Mouse (Mus musculus) heart, embryonic 14.5 days (tissue): ENCODE measurements around the gene Slc4a1ap. TPM values are rescaled to one million over a fixed set of nuclear protein-coding genes. Genes with fewer than 3 reads are reported as not detected.
A peak's percentile ranks its signal among the peaks of the same experiment; 100 is the strongest.

Experiments used
- ATAC-seq: fragments of 200-750 bp; cut with Nextera tagmentation; 2 replicates; pipeline ENCODE4 v1.8.0; 2017; ENCODE audit warnings: low read depth, moderate TSS enrichment; ENCODE audit not compliant: insufficient number of reproducible peaks, insufficient read depth, low FRiP score
- H3K27ac ChIP-seq, 2 experiments: fragments of 200-500 bp in 1 of 2; fragments of 300-500 bp in 1 of 2; sonication (generic) in 1 of 2; replicated peaks in 1 of 2; 2 replicates each; pipeline ENCODE4 v1.5.1; 2012 to 2014; ENCODE audit warnings: low read depth in 2 of 2, low read length in 2 of 2, control low read depth in 1 of 2, mild to moderate bottlenecking in 1 of 2, mixed read lengths in 1 of 2; ENCODE audit not compliant: control insufficient read depth in 1 of 2, insufficient read depth in 1 of 2
- H3K27me3 ChIP-seq: fragments of 300-500 bp; sonication (generic); 2 replicates; pipeline ENCODE4 v1.6.1; 2014; ENCODE audit warnings: mild to moderate bottlenecking, low read length, control low read depth; ENCODE audit not compliant: control insufficient read depth, insufficient read depth
- H3K36me3 ChIP-seq: fragments of 300-500 bp; sonication (generic); 2 replicates; pipeline ENCODE4 v1.6.1; 2014; ENCODE audit warnings: mild to moderate bottlenecking, control low read depth, low read length, mixed read lengths; ENCODE audit not compliant: control insufficient read depth, insufficient read depth
- H3K4me1 ChIP-seq, 2 experiments: fragments of 200-500 bp in 1 of 2; fragments of 300-500 bp in 1 of 2; sonication (generic) in 1 of 2; 2 replicates each; pipeline ENCODE4 v1.6.1; 2012 to 2014; ENCODE audit warnings: low read length in 2 of 2, control low read depth in 1 of 2, mixed read lengths in 1 of 2; ENCODE audit not compliant: control insufficient read depth in 2 of 2, insufficient read depth in 2 of 2
- H3K4me2 ChIP-seq: fragments of 300-500 bp; sonication (generic); 2 replicates; pipeline ENCODE4 v1.6.1; 2014; ENCODE audit warnings: mild to moderate bottlenecking, low read length
- H3K4me3 ChIP-seq, 2 experiments: fragments of 200-500 bp in 1 of 2; fragments of 300-500 bp in 1 of 2; sonication (generic) in 1 of 2; 2 replicates each; pipeline ENCODE4 v1.5.1; 2012 to 2014; ENCODE audit warnings: low read length in 2 of 2, mild to moderate bottlenecking in 2 of 2, control low read depth in 1 of 2, low read depth in 1 of 2, moderate library complexity in 1 of 2; ENCODE audit not compliant: control insufficient read depth in 1 of 2, insufficient read depth in 1 of 2
- H3K9ac ChIP-seq: fragments of 300-500 bp; sonication (generic); 2 replicates; pipeline ENCODE4 v1.6.1; 2014; ENCODE audit warnings: mild to moderate bottlenecking, low read length
- H3K9me3 ChIP-seq: fragments of 300-500 bp; sonication (generic); 2 replicates; pipeline ENCODE4 v1.6.1; 2016; ENCODE audit warnings: low read length, control low read depth; ENCODE audit not compliant: control insufficient read depth
- WGBS: fragments of 180-500 bp; shearing (Covaris S2); extraction: QIAGEN DNeasy Blood & Tissue Kit; methylation state at CpG from one replicate; pipeline ENCODE4 v1.1.7; 2014; 5-methylcytosine and 5-hydroxymethylcytosine counted together
- polyA plus RNA-seq: library from polyadenylated mRNA; unstranded; fragments of >200 nt; fragmentation: Nextera tagmentation; extraction: Ambion mirVana; gene quantifications from 2 replicates; pipeline ENCODE4 v1.2.1, GENCODE M21; 2014

The Slc4a1ap gene
- polyA plus RNA-seq, 1 experiment from 2014 or later, result 17.6 TPM

- no peak overlapping the region for H3K4me3 ChIP-seq
- ATAC-seq, result no peak
- H3K27me3 ChIP-seq, result no peaks in the 10 kb centered on the region
- WGBS, result 98% methylated on average over 2 of the region's 2 CpGs
- no peak overlapping the region for H3K4me2 ChIP-seq
- H3K27ac ChIP-seq, result no peak overlapping the region
- peaks cover 20 to 23% of the 10 kb centered on the region in 2 experiments for H3K4me1 ChIP-seq
- H3K9me3 ChIP-seq, result no peaks in the 10 kb centered on the region
- H3K9ac ChIP-seq, result no peak overlapping the region
- H3K36me3 ChIP-seq, result peaks cover 39% of the 10 kb centered on the region
Observed at GRCm38 (mm10) chr5:31560352-31560751, 33.6 kb downstream of the Slc4a1ap start.

GRCm38 (mm10) chr5:31562036-31562666 lies 35.4 kb downstream of the Slc4a1ap start:
- peaks cover 25% of the 10 kb centered on the region for H3K36me3 ChIP-seq
- H3K4me1 ChIP-seq, result peaks cover 21 to 24% of the 10 kb centered on the region in 2 experiments
- no peak overlapping the region for H3K4me3 ChIP-seq
- H3K9me3 ChIP-seq, result no peaks in the 10 kb centered on the region
- H3K9ac ChIP-seq, result no peak overlapping the region
- ATAC-seq, result no peak
- H3K4me2 ChIP-seq, result no peak overlapping the region
- H3K27me3 ChIP-seq, result no peaks in the 10 kb centered on the region
- 65% methylated on average over 7 of the region's 7 CpGs for WGBS
- H3K27ac ChIP-seq, result peak overlapping the region; percentile 59 to 61; a peak in 3 of 4 replicates

- H3K9ac ChIP-seq, result 0 out of 2 replicates have a peak overlapping the region, but pooled peaks have one; percentile 44
- no peak for ATAC-seq
- no peaks in the 10 kb centered on the region for H3K27me3 ChIP-seq
- WGBS, result 3% methylated on average over 6 of the region's 6 CpGs
- peaks cover 24 to 35% of the 10 kb centered on the region in 2 experiments for H3K4me1 ChIP-seq
- peak overlapping the region in 1 of 2 experiments; percentile 72; a peak in 1 of 4 replicates for H3K27ac ChIP-seq
- peaks cover 15% of the 10 kb centered on the region; the same call in 1 of the 2 replicates for H3K36me3 ChIP-seq
- H3K4me2 ChIP-seq, result peak overlapping the region; percentile 27; the same call in 1 of the 2 replicates
- H3K9me3 ChIP-seq, result no peaks in the 10 kb centered on the region
- no peak overlapping the region for H3K4me3 ChIP-seq
Observed at GRCm38 (mm10) chr5:31563496-31563895, 36.7 kb downstream of the Slc4a1ap start.

GRCm38 (mm10) chr5:31563905-31564304 lies 37.1 kb downstream of the Slc4a1ap start:
- H3K4me1 ChIP-seq, result peaks cover 28 to 39% of the 10 kb centered on the region in 2 experiments
- no peaks in the 10 kb centered on the region for H3K9me3 ChIP-seq
- H3K27me3 ChIP-seq, result no peaks in the 10 kb centered on the region
- no peak overlapping the region for H3K4me3 ChIP-seq
- peak overlapping the region; percentile 44 for H3K9ac ChIP-seq
- peaks cover 15% of the 10 kb centered on the region; the same call in 1 of the 2 replicates for H3K36me3 ChIP-seq
- no peak for ATAC-seq
- H3K27ac ChIP-seq, result peak overlapping the region in 1 of 2 experiments; percentile 72; a peak in 1 of 4 replicates
- 35% methylated on average over 7 of the region's 7 CpGs for WGBS
- peak overlapping the region; percentile 27; the same call in 1 of the 2 replicates for H3K4me2 ChIP-seq

GRCm38 (mm10) chr5:31564976-31565375 lies 38.2 kb downstream of the Slc4a1ap start:
- peaks cover 30 to 47% of the 10 kb centered on the region in 2 experiments for H3K4me1 ChIP-seq
- H3K36me3 ChIP-seq, result peaks cover 9% of the 10 kb centered on the region; the same call in 1 of the 2 replicates
- WGBS, result 34% methylated on average over 4 of the region's 4 CpGs
- H3K27me3 ChIP-seq, result no peaks in the 10 kb centered on the region
- H3K9ac ChIP-seq, result no peak overlapping the region; the same call in 1 of the 2 replicates
- H3K9me3 ChIP-seq, result no peaks in the 10 kb centered on the region
- no peak overlapping the region for H3K4me3 ChIP-seq
- H3K4me2 ChIP-seq, result no peak overlapping the region
- peak overlapping the region; percentile 18 to 72 for H3K27ac ChIP-seq
- peak; percentile 45; the same call in 1 of the 2 replicates for ATAC-seq

- Histone ChIP-seq H3K4me2 (no peak overlapping the region), H3K27me3 (no peaks in the 10 kb centered on the region), H3K4me3 (no peak overlapping the region), H3K4me1 (peaks cover 37 to 55% of the 10 kb centered on the region in 2 experiments), H3K27ac (no peak overlapping the region), H3K9ac (no peak overlapping the region), H3K36me3 (peaks cover 3% of the 10 kb centered on the region; the same call in 1 of the 2 replicates), H3K9me3 (no peaks in the 10 kb centered on the region)
- ATAC-seq, result no peak
- 90% methylated on average over 7 of the region's 7 CpGs for WGBS
Observed at GRCm38 (mm10) chr5:31566026-31566425, 39.2 kb downstream of the Slc4a1ap start.

- H3K4me3 ChIP-seq, result no peak overlapping the region
- H3K4me2 ChIP-seq, result no peak overlapping the region
- H3K27me3 ChIP-seq, result no peaks in the 10 kb centered on the region
- H3K27ac ChIP-seq, result no peak overlapping the region
- peaks cover 40 to 58% of the 10 kb centered on the region in 2 experiments for H3K4me1 ChIP-seq
- 78% methylated on average over 3 of the region's 3 CpGs for WGBS
- H3K36me3 ChIP-seq, result peaks cover 3% of the 10 kb centered on the region; the same call in 1 of the 2 replicates
- ATAC-seq, result no peak
- H3K9me3 ChIP-seq, result no peaks in the 10 kb centered on the region
- H3K9ac ChIP-seq, result no peak overlapping the region
Observed at GRCm38 (mm10) chr5:31566457-31566856, 39.7 kb downstream of the Slc4a1ap start.
